Mouse (Mus musculus) brain, adult 2 months (tissue): ENCODE results near the gene Slfn2.
"Not testable (repeated sequence)": the region's sequence is repeated elsewhere in the genome, so short reads cannot be mapped to it uniquely, and the experiment has no call there.

Experiments
- DNase-seq: peaks from one replicate; pipeline ENCODE4 v3.0.0; 2011; ENCODE audit warnings: low read depth, low spot score

Gene Slfn2

GRCm38 (mm10) chr11:83064946-83065345 is at the start of gene Slfn2:
TSS of gene Slfn2 (plus strand) at chr11:83065112.
- no peak for DNase-seq

- DNase-seq, result no peak
Observed at GRCm38 (mm10) chr11:83016093-83016492, 48.8 kb upstream of the Slfn2 start.

- not testable (repeated sequence) for DNase-seq
Observed at GRCm38 (mm10) chr11:83019561-83020519, 45.1 kb upstream of the Slfn2 start.

- DNase-seq, result peak; percentile 35
Observed at GRCm38 (mm10) chr11:83020621-83021020, 44.3 kb upstream of the Slfn2 start, which contains the start of gene Slfn8. TSS of gene Slfn8 (minus strand) at chr11:83020810.

- not testable (repeated sequence) for DNase-seq
Observed at GRCm38 (mm10) chr11:83038686-83039085, 26.2 kb upstream of the Slfn2 start.

GRCm38 (mm10) chr11:83039156-83039555 is 25.8 kb upstream of the Slfn2 start:
- DNase-seq, result peak; percentile 30

GRCm38 (mm10) chr11:83039796-83040195 is 25.1 kb upstream of the Slfn2 start:
- no peak for DNase-seq

GRCm38 (mm10) chr11:83040325-83040724 is 24.6 kb upstream of the Slfn2 start:
- no peak for DNase-seq

GRCm38 (mm10) chr11:83041000-83041399 is 23.9 kb upstream of the Slfn2 start:
- DNase-seq, result no peak

- DNase-seq, result no peak
Observed at GRCm38 (mm10) chr11:83043891-83044290, 21.0 kb upstream of the Slfn2 start.

GRCm38 (mm10) chr11:83045642-83046041 is 19.3 kb upstream of the Slfn2 start:
- DNase-seq, result peak; percentile 69

- DNase-seq, result peak; percentile 54
Observed at GRCm38 (mm10) chr11:83057863-83058262, 7.0 kb upstream of the Slfn2 start.

GRCm38 (mm10) chr11:83060412-83061020 is 4.4 kb upstream of the Slfn2 start:
- DNase-seq, result peak; percentile 54

GRCm38 (mm10) chr11:83061806-83062205 is 3.1 kb upstream of the Slfn2 start:
- DNase-seq, result no peak

- DNase-seq, result no peak
Observed at GRCm38 (mm10) chr11:83063126-83063525, 1.8 kb upstream of the Slfn2 start.

- peak; percentile 39 for DNase-seq
Observed at GRCm38 (mm10) chr11:83063941-83064349, 967 bp upstream of the Slfn2 start.

- no peak for DNase-seq
Observed at GRCm38 (mm10) chr11:83065441-83066344, 781 bp downstream of the Slfn2 start.

GRCm38 (mm10) chr11:83066640-83067531 is 2.0 kb downstream of the Slfn2 start:
- peak; percentile 48 for DNase-seq

- DNase-seq, result no peak
Observed at GRCm38 (mm10) chr11:83067982-83068694, 3.2 kb downstream of the Slfn2 start.
